Mouse (Mus musculus) testis, adult 2 months (tissue): ENCODE data around the gene Cables2.

Experiments used
- CTCF ChIP-seq: fragments of 200-500 bp; IDR thresholded peaks from 2 replicates; pipeline ENCODE4 v1.5.1; 2012; ENCODE audit warnings: low read depth, mild to moderate bottlenecking, inconsistent platforms, low read length, moderate library complexity; ENCODE audit not compliant: control insufficient read depth, insufficient read depth, insufficient replicate concordance
- POLR2A ChIP-seq: fragments of 200-500 bp; IDR thresholded peaks from 2 replicates; pipeline ENCODE4 v1.6.1; 2012; ENCODE audit warnings: low read depth, mild to moderate bottlenecking, inconsistent platforms, low read length, moderate library complexity; ENCODE audit not compliant: control insufficient read depth

DNA sequence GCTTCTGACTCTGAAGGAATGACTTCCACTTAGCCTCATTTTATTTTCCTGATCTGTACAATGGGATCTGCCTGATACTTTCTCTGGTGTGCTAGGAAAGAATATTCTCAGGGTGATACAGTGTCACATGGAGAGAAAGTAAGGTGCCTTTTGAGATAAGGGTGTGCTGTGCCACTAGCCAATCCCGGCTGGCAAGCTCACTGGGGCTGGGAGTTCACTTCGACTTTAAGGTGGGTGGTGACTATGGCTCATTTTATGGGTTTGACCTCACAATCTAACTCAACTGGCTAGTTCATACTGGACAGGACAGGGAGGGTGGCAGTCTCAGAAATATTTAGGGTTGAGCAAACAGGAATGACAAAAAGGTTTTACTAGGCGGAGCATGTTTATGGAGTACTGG lies 36.4 kb downstream of the Cables2 start:
- TF ChIP-seq CTCF (no peak), POLR2A (no peak)
